Mouse (Mus musculus) stomach, postnatal 0 days (tissue): ENCODE results near the gene Brdt.

Experiments used
- CTCF ChIP-seq: IDR thresholded peaks from 2 replicates; pipeline ENCODE4 v1.5.1; 2016; ENCODE audit warnings: antibody characterized with exemption, low read depth, mild to moderate bottlenecking, moderate library complexity
- EP300 ChIP-seq: optimal IDR thresholded peaks from 2 replicates; pipeline ENCODE3; 2016; ENCODE audit warnings: antibody characterized with exemption

DNA sequence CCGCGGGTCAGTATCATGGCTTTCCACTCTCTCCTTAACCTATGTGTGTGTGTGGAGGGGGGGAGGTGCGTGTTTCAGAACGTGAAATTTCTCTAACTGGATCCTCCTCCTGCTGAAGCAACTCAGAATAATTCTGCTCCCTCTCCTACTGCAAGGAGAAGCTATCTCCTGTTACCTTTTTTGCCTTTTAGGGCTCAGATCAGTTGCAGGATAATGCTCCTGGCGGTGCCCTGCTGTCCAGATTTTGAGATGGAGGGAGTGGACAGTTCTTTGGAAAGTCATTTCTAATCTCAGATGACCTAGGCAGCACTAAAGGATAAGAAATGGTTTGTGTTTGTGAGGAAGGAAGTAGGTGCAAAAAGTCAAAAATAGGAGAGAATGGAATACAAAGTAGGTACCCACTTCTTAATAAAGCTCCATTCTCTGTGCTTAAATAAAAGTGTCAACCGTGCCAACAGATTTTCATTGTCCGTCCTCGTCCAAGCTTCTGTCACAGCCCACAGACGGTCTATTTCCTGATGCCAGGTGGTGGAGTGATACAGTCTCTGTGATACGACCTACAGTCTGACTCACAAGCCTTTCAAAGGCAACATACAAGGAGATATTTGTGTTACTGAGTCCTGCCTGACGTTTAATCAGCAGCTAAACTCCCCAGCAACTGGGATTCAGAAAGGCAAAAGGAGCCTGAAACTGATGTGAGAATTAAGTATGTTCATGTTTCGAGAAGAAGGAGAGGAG lies 73.2 kb downstream of the Brdt start:
- TF ChIP-seq CTCF, result no peak
- TF ChIP-seq EP300, result no peak
